Mouse (Mus musculus) c-Kit-negative CD71-positive TER-119-positive erythroid progenitor cells, embryonic 14.5 days (primary cell): Measurements from ENCODE around the gene Slc4a8.

Experiments used
- DNase-seq: peaks from one replicate; pipeline ENCODE4 v3.0.0-alpha.2; 2013; ENCODE audit warnings: low read depth, low spot score

Gene Slc4a8

GRCm38 (mm10) chr15:100830682-100831081 is 69.1 kb downstream of the Slc4a8 start:
- peak; percentile 15 for DNase-seq

- no peak for DNase-seq
Observed at GRCm38 (mm10) chr15:100832144-100832543, 70.6 kb downstream of the Slc4a8 start.

GRCm38 (mm10) chr15:100832784-100833183 is 71.2 kb downstream of the Slc4a8 start:
- no peak for DNase-seq

GRCm38 (mm10) chr15:100836729-100837128 is 75.2 kb downstream of the Slc4a8 start:
- DNase-seq = no peak

GRCm38 (mm10) chr15:100838607-100839207 is 77.2 kb downstream of the Slc4a8 start:
- no peak for DNase-seq

- DNase-seq = no peak
Observed at GRCm38 (mm10) chr15:100844336-100844735, 82.8 kb downstream of the Slc4a8 start.

GRCm38 (mm10) chr15:100845049-100845879 is 83.7 kb downstream of the Slc4a8 start:
- DNase-seq = no peak

GRCm38 (mm10) chr15:100847193-100847592 is 85.6 kb downstream of the Slc4a8 start:
- no peak for DNase-seq

- no peak for DNase-seq
Observed at GRCm38 (mm10) chr15:100857586-100857985, 96.0 kb downstream of the Slc4a8 start.

- no peak for DNase-seq
Observed at GRCm38 (mm10) chr15:100860856-100861255, 99.3 kb downstream of the Slc4a8 start.

- no peak for DNase-seq
Observed at GRCm38 (mm10) chr15:100865556-100865955, 104.0 kb downstream of the Slc4a8 start.

GRCm38 (mm10) chr15:100869558-100869957 is 108.0 kb downstream of the Slc4a8 start, which contains the start of gene Scn8a:
Scn8a (plus strand) TSS chr15:100869858.
- DNase-seq = no peak

GRCm38 (mm10) chr15:100870001-100870774 is 108.6 kb downstream of the Slc4a8 start:
- no peak for DNase-seq

GRCm38 (mm10) chr15:100870775-100871106 is 109.2 kb downstream of the Slc4a8 start:
- no peak for DNase-seq

- DNase-seq = no peak
Observed at GRCm38 (mm10) chr15:100871107-100872011, 109.8 kb downstream of the Slc4a8 start.

- DNase-seq = no peak
Observed at GRCm38 (mm10) chr15:100873155-100873554, 111.6 kb downstream of the Slc4a8 start.
